Mouse (Mus musculus) left cerebral cortex, postnatal 10 days (tissue): ENCODE data around the gene Vmn1r120. TPM values are rescaled to one million over a fixed set of nuclear protein-coding genes. Genes with fewer than 3 reads are reported as not detected.
"Not testable (repeated sequence)": the region's sequence is repeated elsewhere in the genome, so short reads cannot be mapped to it uniquely, and the experiment has no call there.

Experiments used
- DNase-seq, 2 experiments: peaks; one replicate each; pipeline ENCODE4 v3.0.0; 2021 to 2022; ENCODE audit warnings: low spot score in 2 of 2, mixed read lengths in 1 of 2; ENCODE audit errors: extremely low spot score in 1 of 2
- intact Hi-C: fragments of 180-260 bp; cut with DNase I; formaldehyde crosslinking; loops from one replicate; pipeline ENCODE4 v1.15.1; 2025
- total RNA-seq, 2 experiments: library from RNA; stranded (reverse); gene quantifications; 2 replicates each; pipeline ENCODE4 v1.2.3; 2021

The Vmn1r120 gene
- not detected for total RNA-seq

GRCm38 (mm10) chr7:21053684-21054083, at the start of gene Vmn1r120:
Vmn1r120 (minus strand) TSS chr7:21053784.
- intact Hi-C loops, DNase-seq: not testable (repeated sequence)

- intact Hi-C loops, DNase-seq: not testable (repeated sequence)
Measured at GRCm38 (mm10) chr7:21098413-21098812, 44.8 kb upstream of the Vmn1r120 start, which contains the start of gene Vmn1r121. Vmn1r121 (minus strand) TSS chr7:21098513.

DNA sequence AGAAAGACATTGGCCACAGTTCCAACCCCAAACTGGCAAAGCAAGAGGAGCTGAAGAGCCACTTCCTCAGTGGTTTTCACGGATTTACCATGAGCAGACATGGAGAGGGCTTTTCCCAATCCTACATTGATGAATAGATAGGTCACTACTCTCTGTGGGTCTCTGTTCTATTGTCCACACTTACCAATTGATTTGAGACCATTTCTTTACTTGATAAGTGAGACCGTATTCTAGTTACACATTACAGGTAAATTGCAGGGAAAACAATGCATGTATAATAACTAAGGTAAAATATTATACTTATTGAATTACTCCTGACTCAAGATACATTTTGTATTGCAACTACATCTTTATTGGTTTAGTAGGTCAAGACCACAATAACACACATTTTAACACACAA, 41.2 kb downstream of the Vmn1r120 start, which contains the start of gene Vmn1r119:
Gene Vmn1r119, minus strand, starts transcription at position 101 of the 400 bp plus-strand sequence.
- DNase-seq, intact Hi-C loops: not testable (repeated sequence)

Other genes starting within 250 kb of the Vmn1r120 start
- not detected for gene Vmn1r114, start 241.6 kb downstream of the Vmn1r120 start, total RNA-seq
- not detected for gene Vmn1r115, start 208.8 kb downstream of the Vmn1r120 start, total RNA-seq
- gene Vmn1r116, start 181.5 kb downstream of the Vmn1r120 start, total RNA-seq = not detected
- not detected for gene Vmn1r117, start 169.7 kb downstream of the Vmn1r120 start, total RNA-seq
- gene Vmn1r118, start 141.4 kb downstream of the Vmn1r120 start, total RNA-seq = not detected
- not detected for gene Vmn1r119, start 41.3 kb downstream of the Vmn1r120 start, total RNA-seq
- gene Vmn1r121, start 44.7 kb upstream of the Vmn1r120 start, total RNA-seq = not detected
- gene Vmn1r122, start 80.3 kb upstream of the Vmn1r120 start, total RNA-seq = not detected
- gene Vmn1r123, start 108.4 kb upstream of the Vmn1r120 start, total RNA-seq = not detected
- not detected for gene Gm5157, start 136.6 kb upstream of the Vmn1r120 start, total RNA-seq
- not detected for gene Vmn1r124, start 206.8 kb upstream of the Vmn1r120 start, total RNA-seq
- gene Vmn1r125, start 218.4 kb upstream of the Vmn1r120 start, total RNA-seq = not detected
- not detected for gene Vmn1r126, start 247.7 kb upstream of the Vmn1r120 start, total RNA-seq